ENCODE assay signal across 19 mouse cellular contexts in genomic region chr2:167457213-167457612, GRCm38 (mm10). TPM values are rescaled to one million over a fixed set of nuclear protein-coding genes. Genes with fewer than 3 reads are reported as not detected.
DNase-seq lines count a peak whose midpoint lies in the region; TF ChIP-seq lines count a peak whose summit lies in the region.
"Had no signal": no experiment of that assay in that cellular context is flagged by ENCODE, and none has a peak within 500 bp of the region (broad histone marks: within the 10 kb centered on the region; RNA-seq: fewer than 3 reads in every experiment).

No protein-coding gene starts in this region.

- H3K4me3 ChIP-seq in bone marrow macrophage, adult 2 months (ENCODE audit: insufficient read depth, low read length), result no peak overlapping the region
- H3K4me3 ChIP-seq: erythroblast, embryonic 14.5 days; heart, embryonic 10.5 days; kidney, embryonic 15.5 days; liver, embryonic 12.5 days; lung, embryonic 15.5 days had no signal

- peaks cover 11% of the 10 kb centered on the region for H3K4me1 ChIP-seq in bone marrow macrophage, adult 2 months (ENCODE audit: control insufficient read depth, insufficient read depth, low read length)
- H3K4me1 ChIP-seq: heart, embryonic 10.5 days; kidney, embryonic 15.5 days; liver, embryonic 12.5 days; lung, embryonic 15.5 days had no signal

- peak; percentile 22 for DNase-seq in adrenal gland, postnatal 14 days
- DNase-seq in adrenal gland, postnatal 10 days, result no peak
- peak; percentile 97 for DNase-seq in cerebellum, adult 9-10 months
- DNase-seq in gonadal fat pad, adult 2 months (ENCODE audit: low read depth), result peak; percentile 30
- no peak for DNase-seq in frontal cortex, postnatal 36 days (ENCODE audit: low spot score in 2 of 2)
- DNase-seq in layer of hippocampus, postnatal 25 days (ENCODE audit: extremely low spot score in 1 of 2, low spot score in 1 of 2), result no peak
- no peak for DNase-seq in frontal cortex, postnatal 25 days (ENCODE audit: low spot score in 2 of 2)
- DNase-seq: adrenal gland, postnatal 36 days; gastrocnemius, postnatal 25 days; heart, postnatal 10 days; right cerebral cortex, postnatal 14 days; thymus, postnatal 14 days had no signal

- TF ChIP-seq CTCF in bone marrow macrophage, adult 2 months (IDR thresholded peaks at IDR 0.05; ENCODE audit: low read depth, low read length), result no peak

- TF ChIP-seq POLR2A in bone marrow macrophage, adult 2 months (IDR thresholded peaks at IDR 0.05; ENCODE audit: borderline replicate concordance, low read depth, low read length), result no peak

- H3K27ac ChIP-seq in bone marrow macrophage, adult 2 months (ENCODE audit: insufficient read depth, low read depth, low read length), result peak overlapping the region; percentile 58
- H3K27ac ChIP-seq: heart, embryonic 10.5 days; hindbrain, embryonic 14.5 days; kidney, embryonic 15.5 days; liver, embryonic 12.5 days; lung, embryonic 15.5 days had no signal

RNA-seq across cellular contexts. Expression of gene Rnf114, which starts 35.2 kb away (rescaled TPM):
- total RNA-seq in adrenal gland, postnatal 14 days (2021), result 57.6 and 62.9 TPM in 2 replicates
- 10 to 100 TPM; 51.0 to 55.9 TPM for total RNA-seq in adrenal gland, postnatal 10 days (2021)
- 115 and 117 TPM in 2 replicates for polyA plus RNA-seq in bone marrow macrophage, adult 2 months (2012; ENCODE audit: insufficient read depth, insufficient read length, missing spikeins)
- polyA plus RNA-seq in gonadal fat pad, adult 2 months (2012; rRNA removed), result 114 and 124 TPM in 2 replicates
- total RNA-seq in layer of hippocampus, postnatal 25 days (2021), result 10 to 100 TPM; 51.1 to 53.1 TPM

RNA-seq across cellular contexts. Expression of gene Spata2, which starts 35.5 kb away (rescaled TPM):
- total RNA-seq in adrenal gland, postnatal 14 days (2021), result 30.1 and 32.5 TPM in 2 replicates
- total RNA-seq in adrenal gland, postnatal 10 days (2021), result 10 to 100 TPM; 26.5 to 28.9 TPM
- 11.9 and 14.2 TPM in 2 replicates for polyA plus RNA-seq in bone marrow macrophage, adult 2 months (2012; ENCODE audit: insufficient read depth, insufficient read length, missing spikeins)
- 22.7 and 23.7 TPM in 2 replicates for polyA plus RNA-seq in gonadal fat pad, adult 2 months (2012; rRNA removed)
- total RNA-seq in layer of hippocampus, postnatal 25 days (2021), result 10 to 100 TPM; 78.7 to 83.9 TPM

RNA-seq across cellular contexts. Expression of gene Slc9a8, which starts 35.7 kb away (rescaled TPM):
- total RNA-seq in adrenal gland, postnatal 14 days (2021), result 32.1 and 38.2 TPM in 2 replicates
- total RNA-seq in adrenal gland, postnatal 10 days (2021), result 10 to 100 TPM; 28.8 to 37.0 TPM
- 23.4 and 27.4 TPM in 2 replicates for polyA plus RNA-seq in bone marrow macrophage, adult 2 months (2012; ENCODE audit: insufficient read depth, insufficient read length, missing spikeins)
- 39.1 and 44.4 TPM in 2 replicates for polyA plus RNA-seq in gonadal fat pad, adult 2 months (2012; rRNA removed)
- 10 to 100 TPM; 25.9 to 35.7 TPM for total RNA-seq in layer of hippocampus, postnatal 25 days (2021)

Comparison
In these comparisons a context has a peak if more than half of its experiments do, and no peak if none do; other contexts are left out.
1. DNase-seq: peak in adrenal gland, postnatal 14 days (single experiment), cerebellum, adult 9-10 months (single experiment) and gonadal fat pad, adult 2 months (single experiment); none in adrenal gland, postnatal 10 days (single experiment), frontal cortex, postnatal 36 days (0 of 2), layer of hippocampus, postnatal 25 days (0 of 2) and frontal cortex, postnatal 25 days (0 of 2).